Comparison of ENCODE assay signal across 29 mouse cellular contexts in the genomic region with DNA sequence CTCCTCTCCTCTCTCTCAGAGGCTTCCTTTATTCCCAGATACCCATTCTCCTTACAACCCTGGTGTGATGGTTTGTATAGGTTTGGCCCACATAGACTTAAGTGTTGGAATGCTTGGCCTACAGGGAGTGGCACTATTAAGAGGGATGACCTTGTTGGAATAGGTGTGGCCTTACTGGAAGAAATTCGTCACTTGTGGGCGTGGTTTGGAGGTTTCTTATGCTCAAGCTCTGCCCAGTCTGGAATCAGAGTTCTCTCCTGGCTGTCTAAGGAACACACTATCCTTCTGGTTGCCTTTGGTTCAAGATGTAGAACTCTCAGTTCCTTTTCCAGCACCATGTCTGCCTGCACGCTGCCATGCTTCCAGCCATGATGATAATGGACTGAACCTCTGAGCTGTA. TPM values are rescaled to one million over a fixed set of nuclear protein-coding genes. Genes with fewer than 3 reads are reported as not detected.
A peak's percentile ranks its signal among the peaks of the same experiment; 100 is the strongest.
DNase-seq lines count a peak whose midpoint lies in the region; ATAC-seq and TF ChIP-seq lines count a peak whose summit lies in the region.
"Had no signal": no experiment of that assay in that cellular context is flagged by ENCODE, and none has a peak within 500 bp of the region (broad histone marks: within the 10 kb centered on the region; RNA-seq: fewer than 3 reads in every experiment).

No protein-coding gene starts in this region.

- DNase-seq in kidney, postnatal 14 days, result no peak
- no peak for DNase-seq in lung, postnatal 0 days (ENCODE audit: low spot score)
- no peak for DNase-seq in lung, postnatal 25 days (ENCODE audit: low spot score)
- DNase-seq in WW6 (ENCODE audit: low read depth, low spot score), result peak; percentile 18
- no peak for DNase-seq in gastrocnemius, adult 18-20 months (ENCODE audit: low spot score)
- no peak for DNase-seq in cerebellum, adult 18-20 months
- DNase-seq: adrenal gland, postnatal 14 days; B cell, adult 2 months; cerebellum, adult 11 months; cerebellum, adult 9-11 months; embryo, embryonic 11 days; gastrocnemius, postnatal 36 days; heart, adult 2 months; kidney, adult 8-10 months; lung, postnatal 36 days; right cerebral cortex, postnatal 4 days; thymus, postnatal 14 days had no signal

- peak overlapping the region; percentile 59 for H3K27ac ChIP-seq in kidney, embryonic 16.5 days (ENCODE audit: low read length)
- no peak overlapping the region for H3K27ac ChIP-seq in lung, postnatal 0 days (ENCODE audit: low read length)
- H3K27ac ChIP-seq: embryonic facial prominence, embryonic 12.5 days; heart, adult 2 months; hindbrain, embryonic 15.5 days; intestine, embryonic 15.5 days; layer of hippocampus, adult 2 months; liver, embryonic 14.5 days; midbrain, embryonic 12.5 days; neural tube, embryonic 12.5 days had no signal

- no peak for ATAC-seq in kidney, embryonic 16.5 days (ENCODE audit: low FRiP score, low TSS enrichment)
- peak; percentile 46 for ATAC-seq in lung, postnatal 0 days
- ATAC-seq: forebrain, embryonic 14.5 days; intestine, embryonic 15.5 days had no signal

- TF ChIP-seq EP300 in lung, postnatal 0 days (IDR thresholded peaks at IDR 0.05), result no peak

- peaks cover 19% of the 10 kb centered on the region for H3K4me1 ChIP-seq in kidney, embryonic 16.5 days (ENCODE audit: insufficient read depth, low read length)
- H3K4me1 ChIP-seq in lung, postnatal 0 days (ENCODE audit: insufficient read depth, low read depth, low read length), result no peaks in the 10 kb centered on the region
- H3K4me1 ChIP-seq: embryonic facial prominence, embryonic 12.5 days; hindbrain, embryonic 15.5 days; midbrain, embryonic 12.5 days; neural tube, embryonic 12.5 days had no signal

- no peaks in the 10 kb centered on the region for H3K36me3 ChIP-seq in kidney, embryonic 16.5 days (ENCODE audit: insufficient read depth, low read length)
- no peaks in the 10 kb centered on the region for H3K36me3 ChIP-seq in lung, postnatal 0 days (ENCODE audit: insufficient read depth, low read length)
- H3K36me3 ChIP-seq: embryonic facial prominence, embryonic 12.5 days; heart, embryonic 12.5 days; hindbrain, embryonic 15.5 days; intestine, embryonic 15.5 days; midbrain, embryonic 12.5 days; neural tube, embryonic 12.5 days had no signal

- 87% methylated on average over 3 of the region's 3 CpGs for WGBS in kidney, embryonic 16.5 days
- WGBS in lung, postnatal 0 days, result 71% methylated on average over 3 of the region's 3 CpGs

- H3K4me3 ChIP-seq in kidney, embryonic 16.5 days (ENCODE audit: low read length), result no peak overlapping the region
- H3K4me3 ChIP-seq in lung, postnatal 0 days (ENCODE audit: low read depth, low read length), result no peak overlapping the region
- H3K4me3 ChIP-seq: embryonic facial prominence, embryonic 12.5 days; heart, adult 2 months; heart, embryonic 12.5 days; hindbrain, embryonic 15.5 days; intestine, embryonic 15.5 days; layer of hippocampus, adult 2 months; megakaryocyte, embryonic 14.5 days; midbrain, embryonic 12.5 days; myocyte; neural tube, embryonic 12.5 days had no signal

- H3K9me3 ChIP-seq in kidney, embryonic 16.5 days (ENCODE audit: low read length), result peaks cover 4% of the 10 kb centered on the region; the same call in 1 of the 2 replicates
- H3K9me3 ChIP-seq in lung, postnatal 0 days (ENCODE audit: low read length), result no peaks in the 10 kb centered on the region
- H3K9me3 ChIP-seq: embryonic facial prominence, embryonic 12.5 days; heart, embryonic 12.5 days; hindbrain, embryonic 15.5 days; intestine, embryonic 15.5 days; midbrain, embryonic 12.5 days; neural tube, embryonic 12.5 days had no signal

- H3K27me3 ChIP-seq in kidney, embryonic 16.5 days (ENCODE audit: insufficient read depth, low read length), result no peaks in the 10 kb centered on the region
- no peaks in the 10 kb centered on the region for H3K27me3 ChIP-seq in lung, postnatal 0 days (replicated peaks; ENCODE audit: insufficient read depth, low read length)
- H3K27me3 ChIP-seq: embryonic facial prominence, embryonic 12.5 days; heart, embryonic 12.5 days; hindbrain, embryonic 15.5 days; intestine, embryonic 15.5 days; megakaryocyte, embryonic 14.5 days; midbrain, embryonic 12.5 days; neural tube, embryonic 12.5 days had no signal

- no peak overlapping the region for H3K4me2 ChIP-seq in kidney, embryonic 16.5 days (replicated peaks; ENCODE audit: low read depth, low read length)
- no peak overlapping the region for H3K4me2 ChIP-seq in lung, postnatal 0 days (replicated peaks; ENCODE audit: low read depth, low read length)
- H3K4me2 ChIP-seq: embryonic facial prominence, embryonic 12.5 days; heart, embryonic 12.5 days; hindbrain, embryonic 15.5 days; intestine, embryonic 15.5 days; midbrain, embryonic 12.5 days; neural tube, embryonic 12.5 days had no signal

- H3K9ac ChIP-seq in kidney, embryonic 16.5 days (replicated peaks; ENCODE audit: low read length), result no peak overlapping the region
- no peak overlapping the region for H3K9ac ChIP-seq in lung, postnatal 0 days (replicated peaks; ENCODE audit: low read depth)
- H3K9ac ChIP-seq: embryonic facial prominence, embryonic 12.5 days; heart, embryonic 12.5 days; hindbrain, embryonic 15.5 days; intestine, embryonic 15.5 days; liver, embryonic 14.5 days; midbrain, embryonic 12.5 days; neural tube, embryonic 12.5 days had no signal

- no peak for TF ChIP-seq CTCF in lung, postnatal 0 days (IDR thresholded peaks at IDR 0.05)

RNA-seq across cellular contexts. Expression of gene Susd1, which starts 12.5 kb away (rescaled TPM):
- 9.1 and 11.5 TPM in 2 replicates for polyA plus RNA-seq in kidney, embryonic 16.5 days (2015; fragmentation: Nextera tagmentation; extraction: Ambion mirVana)
- 1.6 and 2.0 TPM in 2 replicates for polyA plus RNA-seq in lung, postnatal 0 days (2015; fragmentation: Nextera tagmentation; extraction: Ambion mirVana)
- under 1 TPM; 0.45 to 0.50 TPM for total RNA-seq in gastrocnemius, adult 18-20 months (2021)
